Mouse (Mus musculus): ENCODE measurements around the gene Amotl1. TPM values are rescaled to one million over a fixed set of nuclear protein-coding genes. Genes with fewer than 3 reads are reported as not detected.

The Amotl1 gene
- total RNA-seq, 2 experiments from 2014 or later: 33.0 to 51.6 TPM

DNA sequence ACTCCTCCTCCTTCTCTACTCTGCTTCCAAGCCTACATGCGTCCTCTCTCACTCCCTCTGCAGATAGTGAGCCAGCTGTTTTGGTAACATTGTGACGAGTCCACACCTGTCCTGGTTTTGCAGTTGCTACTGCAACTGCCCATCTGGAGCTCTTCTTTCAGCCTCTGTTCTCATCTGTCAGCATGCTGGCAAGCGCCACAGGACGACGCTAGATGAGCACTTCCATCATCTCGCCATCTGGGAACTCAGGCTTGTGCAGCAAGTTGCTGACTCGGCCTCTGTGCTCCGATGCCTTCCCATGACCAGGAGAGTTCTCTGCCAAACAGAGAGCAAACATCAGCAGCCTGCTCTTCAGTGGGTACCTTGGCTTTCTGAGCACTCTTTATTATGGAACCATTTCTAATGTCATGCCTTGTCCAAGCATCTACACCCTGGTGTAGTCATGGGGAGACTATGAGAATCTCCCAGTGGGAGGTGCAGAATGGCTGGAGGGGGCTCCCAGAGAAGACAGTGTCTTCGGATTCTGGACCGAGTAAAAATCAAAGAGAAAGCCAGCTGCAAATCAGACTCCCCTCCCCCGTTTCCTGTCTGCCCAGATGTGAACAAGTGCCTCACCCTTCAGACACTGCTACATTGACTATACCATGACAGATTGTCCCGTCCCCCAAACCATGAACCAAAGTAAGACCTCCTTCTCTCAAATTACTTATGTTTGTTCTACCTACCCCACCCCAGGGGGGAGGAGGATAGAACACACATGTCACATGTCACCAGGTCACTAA, 97.1 kb downstream of the Amotl1 start:
- DNase-seq: no peak

GRCm38 (mm10) chr9:14544034-14544757, 100.7 kb downstream of the Amotl1 start:
- no peak for DNase-seq

DNA sequence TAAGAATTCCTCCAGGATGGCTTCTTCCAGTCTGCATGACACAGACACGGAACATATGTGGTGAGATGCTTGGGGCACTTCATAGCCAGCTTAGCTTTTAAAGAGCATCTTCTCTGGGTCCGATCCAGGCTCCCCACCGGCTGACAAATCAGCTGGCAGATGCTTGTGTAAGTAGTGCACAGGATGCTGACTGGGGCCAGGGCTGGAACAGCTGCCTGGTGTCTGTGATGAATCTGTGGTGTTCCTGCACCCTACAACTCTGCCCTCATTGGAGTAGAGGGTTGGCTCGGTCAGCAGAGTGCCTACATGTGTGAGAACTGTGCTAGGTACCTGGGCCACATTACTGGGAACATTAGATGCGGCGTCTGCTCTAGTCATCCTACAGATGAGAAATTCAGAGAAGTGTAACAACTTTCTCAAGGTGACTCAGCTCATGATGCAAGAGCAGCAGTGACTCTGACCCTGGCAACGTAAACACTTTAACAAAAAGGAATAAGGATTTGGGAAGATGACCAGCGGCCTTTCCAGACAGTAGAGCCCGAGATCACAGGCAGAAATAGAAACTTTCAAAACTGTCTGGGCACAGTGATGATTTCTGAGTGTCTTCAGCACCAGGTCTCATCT, 109.9 kb downstream of the Amotl1 start:
- DNase-seq: peak in 1 of 2 experiments; percentile 12

- no peak for DNase-seq
These were observed 111.2 kb downstream of the Amotl1 start for GRCm38 (mm10) chr9:14533659-14534058.

- no peak for DNase-seq
These were observed 112.6 kb downstream of the Amotl1 start for GRCm38 (mm10) chr9:14532283-14532682.

DNA sequence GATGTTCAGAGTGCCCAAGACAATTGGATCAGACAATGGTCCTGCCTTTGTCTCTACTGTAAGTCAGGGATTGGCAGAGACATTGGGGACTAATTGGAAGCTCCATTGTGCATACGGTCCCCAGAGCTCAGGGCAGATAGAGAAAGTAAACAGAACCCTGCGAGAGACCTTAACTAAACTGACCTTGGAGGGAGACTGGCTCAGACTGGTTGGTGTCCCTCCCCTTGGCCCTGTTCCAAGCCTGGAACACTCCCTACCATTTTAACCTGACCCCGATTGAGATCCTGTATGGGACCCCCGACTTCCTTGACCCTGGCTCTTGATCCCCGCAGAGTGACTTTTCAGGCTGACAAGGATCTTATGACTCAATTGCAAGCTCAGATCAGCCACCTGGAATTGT, 114.9 kb downstream of the Amotl1 start:
- peak in 1 of 2 experiments; percentile 6 for DNase-seq

DNA sequence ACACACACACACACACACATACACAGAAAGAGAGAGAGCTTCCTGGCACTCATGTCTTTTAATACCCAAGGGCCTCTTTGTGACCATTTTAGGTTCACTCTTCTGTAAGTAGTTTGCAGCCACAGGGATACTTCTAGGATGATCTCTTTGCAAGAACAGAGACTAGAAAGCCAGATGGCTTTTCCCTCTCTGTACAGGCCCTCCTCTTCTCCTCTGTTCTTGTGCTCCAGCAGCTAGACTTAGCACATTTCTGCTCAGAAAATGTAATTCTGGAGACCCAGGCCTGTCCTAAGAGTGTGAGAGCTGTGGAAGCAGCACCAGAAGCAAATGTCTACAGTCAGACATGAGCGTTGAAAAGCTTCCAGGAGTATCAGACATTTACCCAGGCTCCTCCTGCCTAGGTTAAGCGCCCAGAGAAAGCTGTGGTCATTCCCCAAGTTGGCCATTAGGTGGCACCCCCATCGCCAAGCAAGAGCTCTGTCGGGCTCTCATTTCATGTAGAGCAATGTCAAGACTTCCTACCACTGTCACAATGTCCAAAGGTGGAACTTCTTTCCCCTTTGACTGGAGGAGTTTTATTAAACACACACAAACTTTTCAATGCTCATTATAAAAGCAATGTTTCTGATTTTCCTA, 121.3 kb downstream of the Amotl1 start:
- DNase-seq: peak; percentile 81 to 87

DNA sequence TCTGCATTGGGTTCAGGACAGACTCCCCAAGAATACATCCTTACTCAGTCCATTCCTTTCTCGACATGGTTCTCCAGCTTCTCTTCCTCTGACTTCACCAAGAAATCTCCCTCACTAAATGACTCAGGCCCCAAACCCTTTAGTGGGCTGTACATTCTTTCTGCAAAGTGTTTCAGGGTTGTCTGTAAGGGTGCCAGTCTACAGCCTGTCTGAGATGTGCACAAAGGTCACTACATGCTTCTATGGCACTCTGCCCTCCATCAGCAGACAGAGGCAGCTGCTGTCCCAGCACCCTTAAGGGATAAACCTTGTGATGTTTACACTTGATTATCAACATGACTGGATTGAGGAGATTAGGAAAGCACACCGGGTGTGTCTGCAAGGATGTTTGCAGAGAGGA, 123.2 kb downstream of the Amotl1 start:
- DNase-seq: no peak

DNA sequence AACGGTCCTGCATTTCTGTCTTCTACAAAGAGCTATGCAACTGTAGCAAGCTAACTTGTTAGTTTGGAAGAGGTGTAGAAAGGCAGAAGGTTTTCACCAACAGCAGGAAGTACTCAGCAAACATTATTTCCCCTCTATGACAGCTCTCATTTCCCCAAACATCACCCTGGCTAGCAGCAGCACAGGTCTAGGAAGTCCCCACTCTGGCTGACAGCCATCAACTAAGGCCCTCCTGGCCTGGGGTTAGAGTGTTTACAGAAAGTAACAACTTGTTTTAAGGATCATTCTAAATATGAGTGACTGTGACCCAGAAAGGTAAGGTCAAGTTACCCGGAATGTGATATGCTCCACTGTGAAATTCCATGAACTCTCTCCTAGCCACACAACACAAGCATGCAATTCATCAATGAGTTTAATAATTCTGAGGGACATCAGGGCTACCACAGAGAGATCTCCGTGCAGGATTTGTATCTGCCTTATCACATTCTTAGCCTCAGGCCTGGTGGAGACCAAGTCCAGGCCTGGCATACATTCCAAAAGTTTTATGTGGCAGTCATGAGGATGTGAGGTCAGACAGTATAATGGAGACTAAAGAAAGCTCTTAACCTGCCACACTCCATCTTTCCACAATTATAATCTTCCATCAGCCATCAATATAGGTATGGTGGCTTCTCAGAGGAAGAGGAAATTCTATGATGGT, 123.7 kb downstream of the Amotl1 start:
- no peak for DNase-seq

DNA sequence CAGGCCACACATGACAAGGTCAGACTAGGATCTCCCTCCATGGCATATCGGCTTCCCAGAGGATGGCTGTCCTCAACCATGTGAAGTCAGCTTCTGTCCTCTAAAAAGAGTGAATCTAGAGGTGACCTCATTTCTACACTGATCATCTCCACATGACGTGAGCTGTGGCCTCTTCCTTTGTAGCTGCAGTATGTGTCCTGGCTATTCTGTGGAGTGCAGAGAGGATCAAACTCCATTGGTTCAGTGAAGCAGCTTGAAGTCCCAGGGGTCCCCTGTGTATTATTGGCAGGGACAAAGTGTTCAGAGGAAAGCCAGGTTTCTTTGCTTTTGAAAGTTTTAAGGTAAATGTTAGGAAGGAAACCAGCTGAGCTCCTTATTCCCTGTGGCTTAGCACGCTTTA, 126.8 kb downstream of the Amotl1 start:
- no peak for DNase-seq

DNA sequence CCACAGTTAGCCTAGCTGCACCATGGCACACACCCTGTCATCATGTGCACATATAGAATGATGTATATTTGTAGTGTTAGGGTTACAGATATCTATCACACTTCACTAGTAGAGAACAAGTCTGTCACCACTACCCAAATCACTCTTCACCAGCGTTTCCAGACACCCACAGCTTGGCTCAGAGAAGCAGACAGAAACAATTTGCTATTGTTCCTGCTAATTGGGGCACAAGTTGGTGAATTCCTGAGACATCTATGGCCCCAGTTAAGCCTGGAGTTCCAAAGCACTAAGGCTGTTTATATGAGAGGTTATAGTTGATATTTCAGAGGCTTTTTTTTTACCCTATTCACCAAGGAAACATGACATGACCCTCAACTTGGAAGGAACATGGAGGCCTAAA, 127.6 kb downstream of the Amotl1 start:
- DNase-seq: no peak

DNA sequence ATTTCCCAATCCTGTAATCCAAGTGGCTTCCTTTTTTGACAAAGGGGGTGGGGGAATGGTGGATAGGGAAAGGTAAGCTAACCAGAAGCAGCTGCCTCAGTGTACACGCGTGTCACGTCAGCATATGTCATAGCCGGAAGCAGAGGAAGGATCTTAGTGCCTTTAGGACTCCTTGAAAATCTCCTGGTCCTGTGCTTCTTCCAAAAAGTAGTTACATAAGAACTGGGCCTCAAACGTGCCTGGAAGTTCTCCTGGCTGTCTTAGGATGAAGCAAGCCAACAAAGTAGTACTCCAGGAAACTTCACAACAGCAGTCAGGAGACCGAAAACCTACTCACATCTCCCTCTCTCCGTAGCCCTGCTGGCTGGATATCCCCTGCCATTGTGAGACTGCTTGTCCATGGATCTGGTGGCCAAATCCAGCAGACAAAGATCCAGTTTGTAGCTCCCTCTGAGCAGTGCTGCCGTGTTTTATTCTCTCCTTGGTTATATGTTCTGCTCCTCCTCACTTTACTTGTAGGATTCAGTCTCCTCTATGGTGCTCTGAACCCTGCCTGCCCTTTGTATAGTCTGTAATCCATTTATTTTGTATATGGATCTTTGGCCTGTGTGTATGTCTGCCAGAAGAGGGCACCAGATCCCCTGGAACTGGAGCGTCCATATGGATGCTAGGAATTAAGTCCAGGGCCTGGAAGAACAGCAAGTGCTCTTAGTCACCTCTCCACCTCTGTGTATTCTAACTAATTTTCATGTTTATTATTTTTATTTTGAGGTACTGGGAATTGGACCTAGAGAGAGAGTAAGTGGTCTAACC, 132.0 kb downstream of the Amotl1 start:
- peak; percentile 31 to 56 for DNase-seq

- no peak for DNase-seq
These were observed 143.9 kb downstream of the Amotl1 start for GRCm38 (mm10) chr9:14500916-14501424.

GRCm38 (mm10) chr9:14500023-14500915, 144.6 kb downstream of the Amotl1 start, which contains the start of the genes Kdm4d and Cwc15:
Kdm4d (minus strand) TSS chr9:14500482.
Cwc15 (plus strand) TSS chr9:14500617.
- peak; percentile 93 to 94 for DNase-seq

DNA sequence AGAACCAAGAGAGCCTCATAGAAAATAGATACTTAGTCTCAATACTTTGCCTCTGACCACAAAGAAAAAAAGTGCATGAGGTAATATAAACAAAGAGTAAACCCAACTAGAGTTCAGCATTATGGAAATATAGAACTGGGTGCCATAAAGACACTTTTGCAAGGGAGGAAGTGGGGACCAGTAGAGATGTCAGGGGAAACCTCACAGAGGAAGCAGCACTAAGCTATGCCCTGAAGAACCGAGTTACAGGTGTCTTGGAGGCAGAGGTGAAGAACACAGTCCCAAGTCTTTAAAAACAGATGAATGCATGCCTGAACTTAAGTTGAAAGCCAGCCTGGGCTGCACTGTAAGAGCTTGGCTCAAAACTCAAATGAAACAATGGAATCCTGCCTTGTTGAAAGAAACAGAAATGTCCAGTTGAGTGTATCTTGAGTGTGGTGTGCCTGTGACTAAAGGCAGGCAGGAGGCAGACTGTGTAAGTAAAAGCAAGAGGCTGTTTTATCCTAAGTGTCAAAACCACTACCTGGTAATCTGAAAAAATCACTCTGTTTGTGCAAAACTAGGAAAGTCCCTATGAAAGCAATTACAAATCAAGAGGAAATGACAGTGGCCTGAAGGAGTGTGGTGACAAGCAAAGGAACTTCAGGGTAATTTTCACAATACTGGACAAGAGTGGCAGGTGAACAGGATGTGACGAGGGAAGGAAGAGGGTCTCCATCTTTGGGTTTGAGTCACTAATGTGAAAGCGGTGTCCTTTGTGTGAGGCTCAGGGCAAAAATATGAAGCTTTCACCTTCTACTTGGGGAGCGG, 145.8 kb downstream of the Amotl1 start:
- no peak for DNase-seq

Measured in adrenal gland, postnatal 36 days (tissue).